Mouse (Mus musculus): ENCODE measurements around the gene Ltb.

DNA sequence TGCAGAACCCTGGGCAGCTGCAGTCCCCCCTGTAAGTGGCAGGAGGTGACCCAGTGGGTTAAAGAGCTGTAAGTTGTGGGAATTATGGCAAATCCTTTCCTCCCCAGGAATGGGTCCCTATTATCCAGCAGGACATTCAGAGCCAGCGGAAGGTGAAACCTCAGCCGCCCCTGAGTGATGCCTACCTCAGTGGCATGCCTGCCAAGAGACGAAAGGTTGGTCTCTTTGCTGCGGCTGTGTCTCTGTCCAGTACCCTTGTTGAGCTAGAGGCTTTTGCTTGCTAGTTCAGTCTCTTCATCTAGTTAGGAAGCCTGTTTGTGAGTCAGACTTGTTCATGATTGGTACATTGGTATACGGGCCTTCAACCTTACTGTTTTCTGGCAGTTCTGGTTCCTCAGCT, 48.1 kb upstream of the Ltb start:
- no peak for TF ChIP-seq CTCF (IDR thresholded peaks at IDR 0.05)
- no peak for TF ChIP-seq EP300 (IDR thresholded peaks at IDR 0.05; ENCODE audit: insufficient read depth, low read depth, low read length)
- no peak for TF ChIP-seq POLR2A (IDR thresholded peaks at IDR 0.05; ENCODE audit: insufficient read depth, low read depth, low read length)

Measured in heart, adult 2 months (tissue).